Mouse (Mus musculus) heart, embryonic 16.5 days (tissue): ENCODE data around the gene Hoxa6. TPM values are rescaled to one million over a fixed set of nuclear protein-coding genes. Genes with fewer than 3 reads are reported as not detected.
A peak's percentile ranks its signal among the peaks of the same experiment; 100 is the strongest.

Experiments used
- ATAC-seq: fragments of 200-750 bp; cut with Nextera tagmentation; replicated peaks from 2 replicates; pipeline ENCODE4 v1.8.0; 2017; ENCODE audit warnings: moderate number of reproducible peaks; ENCODE audit not compliant: insufficient read depth, low FRiP score; ENCODE audit errors: extremely low read depth
- H3K27ac ChIP-seq: fragments of 300-500 bp; sonication (generic); 2 replicates; pipeline ENCODE4 v1.5.1; 2014; ENCODE audit warnings: mild to moderate bottlenecking, low read length, control low read depth, moderate library complexity
- H3K27me3 ChIP-seq: fragments of 300-500 bp; sonication (generic); 2 replicates; pipeline ENCODE4 v1.6.1; 2014; ENCODE audit warnings: low read length, mixed read lengths; ENCODE audit not compliant: control insufficient read depth, insufficient read depth
- H3K36me3 ChIP-seq: fragments of 300-500 bp; sonication (generic); 2 replicates; pipeline ENCODE4 v1.6.1; 2014; ENCODE audit not compliant: control insufficient read depth, insufficient read depth
- H3K4me1 ChIP-seq: fragments of 300-500 bp; sonication (generic); 2 replicates; pipeline ENCODE4 v1.6.1; 2014; ENCODE audit warnings: low read length, mixed read lengths; ENCODE audit not compliant: control insufficient read depth, insufficient read depth
- H3K4me2 ChIP-seq: fragments of 300-500 bp; sonication (generic); 2 replicates; pipeline ENCODE4 v1.6.1; 2014; ENCODE audit warnings: low read depth, mild to moderate bottlenecking, control low read depth, low read length
- H3K4me3 ChIP-seq: fragments of 300-500 bp; sonication (generic); 2 replicates; pipeline ENCODE4 v1.5.1; 2014; ENCODE audit warnings: mild to moderate bottlenecking, control low read depth, low read length
- H3K9ac ChIP-seq: fragments of 300-500 bp; sonication (generic); 2 replicates; pipeline ENCODE4 v1.6.1; 2014; ENCODE audit warnings: low read length, control low read depth
- H3K9me3 ChIP-seq: fragments of 300-500 bp; sonication (generic); replicated peaks from 2 replicates; pipeline ENCODE4 v1.6.1; 2016; ENCODE audit warnings: low read length; ENCODE audit not compliant: control insufficient read depth
- WGBS: fragments of 180-500 bp; shearing (Covaris S2); extraction: QIAGEN DNeasy Blood & Tissue Kit; methylation state at CpG from one replicate; pipeline ENCODE4 v1.1.7; 2014; 5-methylcytosine and 5-hydroxymethylcytosine counted together
- polyA plus RNA-seq: library from polyadenylated mRNA; unstranded; fragments of >200 nt; fragmentation: Nextera tagmentation; extraction: Ambion mirVana; gene quantifications from 2 replicates; pipeline ENCODE4 v1.2.1, GENCODE M21; 2015

Gene Hoxa6
- polyA plus RNA-seq, 1 experiment from 2014 or later, result not detected

DNA sequence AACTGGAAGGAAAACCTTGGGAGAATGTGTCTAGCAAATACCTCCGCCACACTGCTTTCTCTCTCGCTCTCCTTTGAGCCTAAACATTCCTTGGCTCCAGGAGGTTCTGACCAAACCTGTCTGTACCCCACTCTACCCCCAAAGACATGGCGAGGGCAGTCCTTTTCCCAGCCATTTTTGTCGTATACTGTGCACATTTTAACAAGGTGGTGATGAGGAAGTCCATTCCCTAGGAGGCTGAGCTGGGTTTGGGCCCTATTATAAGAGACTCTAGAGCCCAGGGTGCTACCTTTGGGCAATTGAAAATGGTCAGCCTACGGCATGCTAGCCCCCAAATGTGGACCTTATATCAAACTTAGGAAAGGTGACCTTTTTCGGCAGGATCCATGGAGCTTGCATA, 27.3 kb upstream of the Hoxa6 start:
- H3K9me3 ChIP-seq, result no peaks in the 10 kb centered on the region
- ATAC-seq, result no peak

DNA sequence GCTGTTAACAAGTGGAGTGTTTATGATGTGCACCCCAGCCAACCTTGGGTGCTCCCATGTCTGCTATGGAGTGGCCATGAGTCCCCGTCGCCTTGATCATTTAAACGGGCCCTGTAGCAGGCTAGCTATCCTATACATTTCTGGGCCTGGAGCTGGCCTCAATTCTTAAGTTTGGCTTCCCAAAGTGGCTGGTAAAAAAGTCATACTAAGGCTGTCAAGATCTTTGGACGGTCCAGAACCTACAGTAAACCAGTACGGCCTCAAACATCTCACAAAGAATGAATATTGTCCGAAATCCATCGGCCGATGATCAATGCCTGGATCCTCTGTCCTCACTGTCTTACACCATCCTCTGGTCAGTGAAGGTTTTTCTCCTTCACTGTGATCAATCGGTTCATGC, 26.7 kb upstream of the Hoxa6 start:
- no peak overlapping the region for H3K4me3 ChIP-seq

More for the DNA sequence above, 27.3 kb upstream of the Hoxa6 start:
- H3K36me3 ChIP-seq, result no peaks in the 10 kb centered on the region
- no peak overlapping the region for H3K4me2 ChIP-seq
- H3K9ac ChIP-seq, result no peak overlapping the region
- H3K27me3 ChIP-seq, result peaks cover 87% of the 10 kb centered on the region
- 17% methylated on average over 6 of the region's 6 CpGs for WGBS
- H3K4me1 ChIP-seq, result no peaks in the 10 kb centered on the region
- H3K4me3 ChIP-seq, result no peak overlapping the region
- H3K27ac ChIP-seq, result no peak overlapping the region

DNA sequence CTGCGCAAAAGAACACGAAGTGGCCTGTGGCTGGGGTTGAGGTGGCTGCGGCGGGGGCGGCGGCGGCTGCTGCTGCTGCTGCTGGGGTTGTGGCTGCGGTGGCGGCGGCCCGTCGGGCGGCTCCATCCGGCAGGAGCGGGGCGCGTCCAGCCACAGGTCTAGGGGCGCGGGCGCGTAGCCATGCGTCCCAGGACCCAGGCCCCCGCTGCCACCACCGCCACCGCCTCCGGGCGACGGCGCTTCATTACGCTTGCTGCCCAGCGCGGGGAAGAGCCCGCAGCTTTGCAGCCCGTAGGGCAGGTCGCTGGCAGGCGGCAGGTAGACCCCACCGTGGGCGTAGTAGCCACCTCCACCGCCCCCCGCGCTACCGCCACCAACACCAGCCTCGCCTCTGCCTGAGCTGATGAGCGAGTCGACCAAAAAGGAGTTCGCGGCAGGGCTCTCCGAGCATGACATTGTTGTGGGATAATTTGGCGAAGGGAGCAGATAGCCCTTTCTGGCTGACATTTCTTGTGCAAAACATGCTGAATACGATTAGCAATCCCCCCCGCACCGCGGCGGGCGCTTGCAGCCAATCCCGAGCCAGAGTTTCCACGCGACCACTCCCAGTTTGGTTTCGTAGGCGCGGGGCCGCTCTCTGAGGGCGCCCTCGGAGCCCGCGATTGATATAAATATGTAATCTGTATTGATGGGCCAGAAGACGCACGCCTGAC, 26.1 kb upstream of the Hoxa6 start:
- WGBS, result 2% methylated on average over 64 of the region's 68 CpGs
- H3K9ac ChIP-seq, result no peak overlapping the region
- no peak overlapping the region for H3K4me3 ChIP-seq
- no peak overlapping the region for H3K27ac ChIP-seq
- peaks cover 84% of the 10 kb centered on the region for H3K27me3 ChIP-seq
- no peaks in the 10 kb centered on the region for H3K9me3 ChIP-seq
- ATAC-seq, result no peak
- no peak overlapping the region for H3K4me2 ChIP-seq
- H3K4me1 ChIP-seq, result no peaks in the 10 kb centered on the region
- no peaks in the 10 kb centered on the region for H3K36me3 ChIP-seq

More for the DNA sequence above, 26.7 kb upstream of the Hoxa6 start:
- H3K9me3 ChIP-seq, result no peaks in the 10 kb centered on the region
- H3K27me3 ChIP-seq, result peaks cover 84% of the 10 kb centered on the region
- WGBS, result 30% methylated on average over 9 of the region's 9 CpGs
- no peak overlapping the region for H3K4me2 ChIP-seq
- no peak overlapping the region for H3K27ac ChIP-seq
- H3K36me3 ChIP-seq, result no peaks in the 10 kb centered on the region
- ATAC-seq, result no peak
- no peak overlapping the region for H3K9ac ChIP-seq
- no peaks in the 10 kb centered on the region for H3K4me1 ChIP-seq

DNA sequence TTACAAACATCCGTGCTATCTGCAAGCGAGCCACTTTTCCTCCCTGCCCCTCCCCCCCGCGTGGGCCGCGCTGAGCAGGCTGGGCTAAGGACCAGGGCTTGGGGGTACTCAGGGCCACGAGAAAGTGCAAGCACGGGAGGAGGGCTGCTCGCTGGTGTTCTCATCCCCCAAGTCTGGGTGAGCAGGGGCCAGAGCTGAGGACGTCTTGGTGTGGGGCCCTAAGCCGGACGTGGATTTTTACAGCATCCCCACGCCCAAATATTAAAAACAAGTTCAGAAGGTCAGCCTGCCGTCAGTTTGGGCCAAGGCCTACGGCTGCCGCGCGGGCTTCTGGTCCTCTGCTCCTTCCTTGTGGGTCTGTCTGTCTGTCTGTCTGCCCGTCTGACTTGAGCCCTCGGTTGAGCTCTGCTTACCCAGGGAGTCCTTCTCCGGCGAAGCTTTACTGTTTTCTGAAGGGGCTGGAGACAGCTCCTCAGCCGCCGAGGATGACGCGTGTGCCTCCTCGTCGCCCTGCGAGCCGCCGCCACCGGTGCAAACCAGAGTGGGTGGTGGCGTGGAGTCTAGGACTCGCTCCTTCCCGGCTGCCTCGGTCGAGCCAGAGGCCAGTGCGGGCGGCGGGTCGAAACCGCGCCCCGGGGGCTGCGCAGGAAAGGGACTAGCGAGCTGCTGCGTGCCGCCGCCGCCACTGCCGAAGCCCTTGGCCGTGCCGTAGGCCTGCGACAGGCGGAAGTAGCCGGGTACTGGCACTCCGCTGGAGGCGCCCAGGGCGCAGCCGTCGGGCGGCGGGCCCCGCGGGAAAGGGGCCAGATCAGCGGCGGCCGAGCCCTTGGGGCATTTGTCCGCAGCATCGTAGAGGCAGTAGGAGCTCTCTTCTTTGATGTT, 25.3 kb upstream of the Hoxa6 start:
- Histone ChIP-seq H3K4me3 (peak overlapping the region; percentile 16), H3K27me3 (peaks cover 86% of the 10 kb centered on the region), H3K9ac (no peak overlapping the region), H3K36me3 (no peaks in the 10 kb centered on the region), H3K27ac (no peak overlapping the region), H3K4me1 (no peaks in the 10 kb centered on the region), H3K4me2 (no peak overlapping the region), H3K9me3 (no peaks in the 10 kb centered on the region)
- no peak for ATAC-seq
- WGBS, result 2% methylated on average over 70 of the region's 70 CpGs

DNA sequence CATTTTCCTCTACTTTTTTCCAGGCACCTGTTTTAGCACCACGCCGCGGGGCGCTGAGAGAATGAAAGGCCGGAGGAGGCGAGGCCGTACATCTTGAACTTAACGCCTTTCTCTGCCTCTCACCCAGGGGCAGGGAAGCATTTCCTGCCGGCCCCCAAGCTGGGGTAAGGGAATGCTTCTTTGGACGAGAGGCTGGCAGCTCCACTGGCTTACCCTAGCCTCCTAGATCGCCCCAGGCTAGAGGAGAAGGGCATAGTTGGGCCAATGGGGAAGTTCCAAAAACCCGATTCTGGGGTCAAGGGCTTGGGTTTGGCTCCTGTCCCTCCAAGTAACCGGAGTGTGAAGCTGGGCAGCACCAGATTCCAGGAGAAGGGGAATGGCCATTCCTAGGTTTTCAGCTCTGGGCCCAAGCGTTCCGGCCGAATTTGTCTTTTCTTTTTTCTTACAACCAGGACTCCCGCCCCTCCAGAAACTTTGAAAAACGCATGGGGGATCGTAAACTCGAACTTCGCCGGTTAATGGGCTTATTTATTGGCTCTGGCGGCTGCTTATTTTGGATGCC, 24.5 kb upstream of the Hoxa6 start:
- Histone ChIP-seq H3K4me3 (no peak overlapping the region), H3K4me1 (no peaks in the 10 kb centered on the region), H3K9me3 (no peaks in the 10 kb centered on the region), H3K27me3 (peaks cover 86% of the 10 kb centered on the region), H3K9ac (no peak overlapping the region), H3K4me2 (no peak overlapping the region), H3K27ac (no peak overlapping the region), H3K36me3 (no peaks in the 10 kb centered on the region)
- no peak for ATAC-seq
- WGBS, result 2% methylated on average over 23 of the region's 23 CpGs

DNA sequence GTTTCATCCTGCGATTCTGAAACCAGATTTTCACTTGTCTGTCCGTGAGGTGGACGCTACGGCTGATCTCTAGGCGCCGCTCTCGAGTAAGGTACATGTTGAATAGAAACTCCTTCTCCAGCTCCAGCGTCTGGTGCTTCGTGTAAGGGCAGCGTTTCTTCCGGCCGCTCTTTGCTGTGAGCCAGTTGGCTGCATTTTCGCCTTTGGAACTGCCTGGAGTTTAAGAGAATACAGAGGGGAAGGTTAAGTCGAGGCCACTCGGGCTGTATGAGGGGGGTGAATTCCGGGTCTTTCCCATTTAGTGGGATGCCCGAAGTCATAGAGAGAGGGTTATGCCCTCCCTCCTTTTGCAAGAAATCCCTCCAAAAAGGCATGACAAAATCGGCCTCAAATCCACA, 24.0 kb upstream of the Hoxa6 start:
- no peaks in the 10 kb centered on the region for H3K4me1 ChIP-seq
- H3K4me2 ChIP-seq, result no peak overlapping the region
- ATAC-seq, result no peak
- no peak overlapping the region for H3K9ac ChIP-seq
- no peaks in the 10 kb centered on the region for H3K9me3 ChIP-seq
- H3K27me3 ChIP-seq, result peaks cover 85% of the 10 kb centered on the region
- no peak overlapping the region for H3K27ac ChIP-seq
- no peak overlapping the region for H3K4me3 ChIP-seq
- no peaks in the 10 kb centered on the region for H3K36me3 ChIP-seq
- WGBS, result 2% methylated on average over 18 of the region's 18 CpGs

DNA sequence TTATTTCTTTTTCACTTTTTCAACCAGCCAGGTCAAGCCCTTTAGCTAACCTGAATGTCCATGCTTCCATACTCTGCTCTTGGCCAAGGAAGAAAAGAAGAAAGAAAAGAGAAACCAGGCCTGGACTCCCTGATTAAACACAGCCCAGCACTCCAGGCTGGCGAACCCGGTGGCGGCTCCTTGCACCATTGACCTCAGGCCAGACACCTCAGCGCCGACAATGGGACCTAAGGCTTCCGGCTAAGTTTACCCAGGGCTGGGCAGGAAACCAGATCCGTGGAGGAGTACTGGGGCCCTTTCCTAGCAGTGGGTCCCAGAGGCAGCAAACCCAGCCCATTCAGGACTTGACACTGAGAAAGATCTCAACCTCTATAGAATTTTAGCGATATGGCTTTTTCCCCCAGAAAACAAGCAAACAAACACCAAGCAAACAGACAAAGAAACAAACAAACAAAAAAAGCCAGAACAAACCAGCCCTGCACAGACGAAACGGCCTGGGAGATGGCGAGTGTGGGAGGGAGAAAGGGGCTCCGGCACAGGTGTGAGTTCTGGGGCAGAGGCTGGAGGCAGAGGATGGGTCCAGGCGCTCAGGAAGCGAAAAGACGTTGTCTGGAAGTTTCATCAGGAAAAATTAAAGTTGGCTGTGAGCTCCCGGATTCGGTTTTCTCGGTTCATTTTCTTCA, 23.5 kb upstream of the Hoxa6 start:
- H3K27me3 ChIP-seq, result peaks cover 85% of the 10 kb centered on the region
- no peak for ATAC-seq
- no peaks in the 10 kb centered on the region for H3K36me3 ChIP-seq
- no peaks in the 10 kb centered on the region for H3K4me1 ChIP-seq
- 4% methylated on average over 18 of the region's 18 CpGs for WGBS
- H3K27ac ChIP-seq, result no peak overlapping the region
- H3K9me3 ChIP-seq, result no peaks in the 10 kb centered on the region
- no peak overlapping the region for H3K9ac ChIP-seq
- H3K4me2 ChIP-seq, result no peak overlapping the region
- H3K4me3 ChIP-seq, result no peak overlapping the region

DNA sequence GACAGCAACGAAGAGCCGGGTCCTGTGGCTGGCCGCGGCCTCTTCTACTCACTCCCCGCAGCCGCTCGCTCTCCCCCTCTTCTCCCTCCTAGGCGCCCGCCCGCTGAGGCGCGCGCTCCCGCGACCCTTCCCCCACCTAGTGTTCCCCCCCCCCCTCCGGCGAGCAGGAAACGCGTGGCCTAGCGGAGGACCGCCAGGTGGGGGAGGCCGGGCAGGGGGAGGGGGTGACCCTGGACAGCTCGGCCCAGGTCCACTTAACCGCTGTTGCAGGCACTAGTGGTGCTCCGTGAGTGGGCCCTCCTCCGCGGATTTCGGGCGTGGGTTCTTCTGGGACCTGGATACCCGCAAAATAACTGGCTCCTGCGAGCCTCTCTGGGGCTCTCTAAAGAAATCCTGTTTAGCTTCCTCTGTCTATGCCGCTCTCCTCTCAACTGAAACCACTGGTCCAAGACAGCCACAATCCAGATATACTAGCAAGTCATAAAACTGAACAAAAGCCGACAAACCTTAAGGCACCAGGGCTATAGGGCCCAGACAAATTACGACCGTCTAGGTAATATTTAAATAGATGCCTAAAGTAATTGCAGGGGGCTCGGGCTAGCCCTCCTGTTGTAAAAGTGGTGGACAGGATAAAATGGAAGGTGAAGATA, 22.1 kb upstream of the Hoxa6 start, which contains the start of gene Hoxa9:
TSS of gene Hoxa9 (minus strand) at position 574 of the 650 bp plus-strand sequence.
- H3K4me2 ChIP-seq, result no peak within 1 kb of the TSS
- 2% methylated on average over 29 of the region's 36 CpGs for WGBS
- no peak within 1 kb of the TSS for H3K9ac ChIP-seq
- no peak within 1 kb of the TSS for H3K4me3 ChIP-seq
- H3K27ac ChIP-seq, result no peak within 1 kb of the TSS
- peaks cover 85% of the 10 kb centered on the region for H3K27me3 ChIP-seq
- no peaks in the 10 kb centered on the region for H3K36me3 ChIP-seq
- ATAC-seq, result no peak
- H3K9me3 ChIP-seq, result no peaks in the 10 kb centered on the region
- no peaks in the 10 kb centered on the region for H3K4me1 ChIP-seq
